In genomic region chr3:52320516-52321270, GRCm38 (mm10) we compare ENCODE assay signal across 19 mouse cellular contexts.
"Had no signal": no experiment of that assay in that cellular context is flagged by ENCODE, and none has a peak within 500 bp of the region (broad histone marks: within the 10 kb centered on the region; RNA-seq: fewer than 3 reads in every experiment).

No protein-coding gene starts in this region.

- H3K4me1 ChIP-seq: midbrain, embryonic 12.5 days; neural tube, embryonic 13.5 days had no signal

- H3K36me3 ChIP-seq: limb, embryonic 12.5 days; limb, embryonic 15.5 days; liver, embryonic 12.5 days; liver, embryonic 15.5 days; midbrain, embryonic 12.5 days; neural tube, embryonic 13.5 days; stomach, embryonic 15.5 days had no signal

- H3K27me3 ChIP-seq: limb, embryonic 12.5 days; limb, embryonic 15.5 days; liver, embryonic 12.5 days; liver, embryonic 15.5 days; midbrain, embryonic 12.5 days; neural tube, embryonic 13.5 days; stomach, embryonic 15.5 days had no signal

- H3K9me3 ChIP-seq: limb, embryonic 12.5 days; limb, embryonic 15.5 days; liver, embryonic 12.5 days; liver, embryonic 15.5 days; midbrain, embryonic 12.5 days; neural tube, embryonic 13.5 days; stomach, embryonic 15.5 days had no signal

- H3K9ac ChIP-seq: limb, embryonic 12.5 days; limb, embryonic 15.5 days; liver, embryonic 12.5 days; liver, embryonic 15.5 days; lung, embryonic 14.5 days; midbrain, embryonic 12.5 days; neural tube, embryonic 13.5 days; stomach, embryonic 15.5 days had no signal

- DNase-seq: kidney, adult 2 months; kidney, postnatal 25 days; left cerebral cortex, postnatal 4 days; lung, embryonic 14.5 days; retina, postnatal 1 day; right cerebral cortex, postnatal 25 days; spleen, adult 18-20 months; thymus, postnatal 25 days had no signal

- H3K4me2 ChIP-seq: limb, embryonic 12.5 days; limb, embryonic 15.5 days; liver, embryonic 12.5 days; liver, embryonic 15.5 days; lung, embryonic 14.5 days; midbrain, embryonic 12.5 days; neural tube, embryonic 13.5 days; stomach, embryonic 15.5 days had no signal

- H3K27ac ChIP-seq: kidney, postnatal 0 days; limb, embryonic 12.5 days; limb, embryonic 15.5 days; liver, embryonic 12.5 days; liver, embryonic 15.5 days; midbrain, embryonic 12.5 days; neural tube, embryonic 13.5 days; stomach, embryonic 15.5 days had no signal

- H3K4me3 ChIP-seq: limb, embryonic 12.5 days; limb, embryonic 15.5 days; liver, embryonic 12.5 days; liver, embryonic 15.5 days; midbrain, embryonic 12.5 days; myocyte; neural tube, embryonic 13.5 days; stomach, embryonic 15.5 days had no signal

- ATAC-seq: intestine, postnatal 0 days; liver, embryonic 12.5 days; midbrain, embryonic 16.5 days had no signal
